Mouse (Mus musculus): ENCODE data around the gene Rtn2. TPM values are rescaled to one million over a fixed set of nuclear protein-coding genes. Genes with fewer than 3 reads are reported as not detected.

Rtn2 gene
- total RNA-seq, 2 experiments from 2014 or later: 137 to 148 TPM

- no peak for DNase-seq
Observed at GRCm38 (mm10) chr7:19337122-19337521, 54.7 kb downstream of the Rtn2 start.

GRCm38 (mm10) chr7:19338060-19338459 lies 55.6 kb downstream of the Rtn2 start:
- intact Hi-C loops (cut with DNase I): no loop called here
- DNase-seq: no peak

More at GRCm38 (mm10) chr7:19337122-19337521, 54.7 kb downstream of the Rtn2 start:
- intact Hi-C loops (cut with DNase I): no loop called here

GRCm38 (mm10) chr7:19338596-19338995 lies 56.2 kb downstream of the Rtn2 start:
- DNase-seq: no peak
- intact Hi-C loops (cut with DNase I): no loop called here

GRCm38 (mm10) chr7:19341250-19341649 lies 58.8 kb downstream of the Rtn2 start:
- no peak for DNase-seq
- intact Hi-C loops (cut with DNase I): loop anchor here (5.0 kb wide), 1 partner anchor 164 kb away; the partner anchor contains the start of gene Eml2

- peak; percentile 58 to 75 for DNase-seq
- intact Hi-C loops (cut with DNase I): loop anchor here (5.0 kb wide), 1 partner anchor 165 kb away; the partner anchor contains the start of gene Eml2
Observed at GRCm38 (mm10) chr7:19341761-19342409, 59.5 kb downstream of the Rtn2 start.

- peak; percentile 93 to 95 for DNase-seq
- intact Hi-C loops (cut with DNase I): loop anchor here (1.0 to 5.0 kb wide), 3 partner anchors 42 to 165 kb away; partner anchors contain the start of gene Eml2
Observed at GRCm38 (mm10) chr7:19342481-19343027, 60.1 kb downstream of the Rtn2 start.

GRCm38 (mm10) chr7:19343210-19343808 lies 60.9 kb downstream of the Rtn2 start:
- intact Hi-C loops (cut with DNase I): loop anchor here (1.0 to 5.0 kb wide), 3 partner anchors 43 to 166 kb away; partner anchors contain the start of gene Eml2
- peak; percentile 79 to 85 for DNase-seq

GRCm38 (mm10) chr7:19344237-19344847 lies 61.9 kb downstream of the Rtn2 start, which contains the start of gene Ercc1:
Ercc1 (plus strand) TSS chr7:19344778.
- intact Hi-C loops (cut with DNase I): loop anchor here (5.0 kb wide), 1 partner anchor 167 kb away; the partner anchor contains the start of gene Eml2
- DNase-seq: peak; percentile 42 to 44

- intact Hi-C loops (cut with DNase I): loop anchor here (5.0 kb wide), 1 partner anchor 168 kb away; the partner anchor contains the start of gene Eml2
- DNase-seq: peak; percentile 90 to 92
Observed at GRCm38 (mm10) chr7:19344938-19345471, 62.6 kb downstream of the Rtn2 start.

Other genes with a start within 250 kb of the Rtn2 start
- not detected for gene Rsph6a, start 227.9 kb upstream of the Rtn2 start, total RNA-seq (2021)
- 10 to 100 TPM; 48.8 to 52.4 TPM for gene Dmwd, start 206.4 kb upstream of the Rtn2 start, total RNA-seq (2021)
- gene Dmpk, start 198.8 kb upstream of the Rtn2 start, total RNA-seq (2021): 100 to 1,000 TPM; 512 to 563 TPM
- 10 to 100 TPM in 1 of 2 experiments, 1 to 10 TPM in 1; 7.2 to 10.2 TPM for gene Six5, start 188.0 kb upstream of the Rtn2 start, total RNA-seq (2021)
- not detected for gene Gm4969, start 164.3 kb upstream of the Rtn2 start, total RNA-seq (2021)
- gene Fbxo46, start 162.8 kb upstream of the Rtn2 start, total RNA-seq (2021): 1 to 10 TPM; 4.6 to 5.3 TPM
- 1 to 10 TPM; 3.8 to 4.8 TPM for gene Qpctl, start 133.3 kb upstream of the Rtn2 start, total RNA-seq (2021)
- gene Snrpd2, start 132.9 kb upstream of the Rtn2 start, total RNA-seq (2021): 10 to 100 TPM; 66.8 to 67.0 TPM
- under 1 TPM in 1 of 2 experiments, not detected in 1; 0.14 TPM for gene Gipr, start 116.5 kb upstream of the Rtn2 start, total RNA-seq (2021)
- 10 to 100 TPM; 34.3 to 44.4 TPM for gene Eml2, start 106.2 kb upstream of the Rtn2 start, total RNA-seq (2021)
- 10 to 100 TPM in 1 of 2 experiments, 1 to 10 TPM in 1; 7.9 to 10.6 TPM for gene Gpr4, start 70.1 kb upstream of the Rtn2 start, total RNA-seq (2021)
- gene Opa3, start 54.3 kb upstream of the Rtn2 start, total RNA-seq (2021): 10 to 100 TPM; 53.9 to 62.9 TPM
- gene Vasp, start 10.8 kb upstream of the Rtn2 start, total RNA-seq (2021): 10 to 100 TPM; 32.6 to 36.1 TPM
- not detected for gene Ppm1n, start 2.6 kb upstream of the Rtn2 start, total RNA-seq (2021)
- gene Fosb, start 27.4 kb downstream of the Rtn2 start, total RNA-seq (2021): under 1 TPM; 0.14 to 0.86 TPM
- 10 to 100 TPM; 43.4 to 48.0 TPM for gene Ercc1, start 62.2 kb downstream of the Rtn2 start, total RNA-seq (2021)
- gene Cd3eap, start 76.9 kb downstream of the Rtn2 start, total RNA-seq (2021): 10 to 100 TPM; 10.4 to 11.2 TPM
- 10 to 100 TPM; 35.8 to 44.2 TPM for gene Ppp1r13l, start 77.1 kb downstream of the Rtn2 start, total RNA-seq (2021)
- gene Ercc2, start 99.4 kb downstream of the Rtn2 start, total RNA-seq (2021): 10 to 100 TPM; 11.8 to 12.0 TPM
- under 1 TPM; 0.24 to 0.92 TPM for gene Klc3, start 121.5 kb downstream of the Rtn2 start, total RNA-seq (2021)
- 1,000 to 10,000 TPM; 3,967 to 4,539 TPM for gene Ckm, start 122.2 kb downstream of the Rtn2 start, total RNA-seq (2021)
- 10 to 100 TPM; 25.7 to 27.2 TPM for gene Mark4, start 176.2 kb downstream of the Rtn2 start, total RNA-seq (2021)
- gene Exoc3l2, start 180.7 kb downstream of the Rtn2 start, total RNA-seq (2021): under 1 TPM; 0.78 to 0.84 TPM
- 1 to 10 TPM; 2.3 to 2.5 TPM for gene Bloc1s3, start 225.7 kb downstream of the Rtn2 start, total RNA-seq (2021)
- 10 to 100 TPM; 32.9 to 37.4 TPM for gene Trappc6a, start 225.8 kb downstream of the Rtn2 start, total RNA-seq (2021)
- gene Nkpd1, start 235.2 kb downstream of the Rtn2 start, total RNA-seq (2021): not detected

All from heart, postnatal 36 days (tissue).